Mouse (Mus musculus) hindbrain, embryonic 11.5 days (tissue): ENCODE results near the gene Scarb1. TPM values are rescaled to one million over a fixed set of nuclear protein-coding genes. Genes with fewer than 3 reads are reported as not detected.

Experiments
- ATAC-seq: fragments of 200-750 bp; cut with Nextera tagmentation; 2 replicates; pipeline ENCODE4 v1.8.0; 2017; ENCODE audit warnings: mild to moderate bottlenecking, moderate TSS enrichment, moderate library complexity; ENCODE audit not compliant: low FRiP score
- DNase-seq: peaks from one replicate; pipeline ENCODE4 v3.0.0-alpha.2; 2015; ENCODE audit warnings: low spot score
- H3K27ac ChIP-seq: fragments of 300-500 bp; sonication (generic); 2 replicates; pipeline ENCODE4 v1.5.1; 2014; ENCODE audit warnings: mild to moderate bottlenecking, low read depth, low read length
- H3K27me3 ChIP-seq: fragments of 300-500 bp; sonication (generic); 2 replicates; pipeline ENCODE4 v1.6.1; 2014; ENCODE audit warnings: mild to moderate bottlenecking, low read length, moderate library complexity, mixed read lengths; ENCODE audit not compliant: control insufficient read depth, insufficient read depth
- H3K36me3 ChIP-seq: fragments of 300-500 bp; sonication (generic); 2 replicates; pipeline ENCODE4 v1.6.1; 2014; ENCODE audit warnings: mild to moderate bottlenecking, low read length, moderate library complexity, mixed read lengths; ENCODE audit not compliant: control insufficient read depth, insufficient read depth
- H3K4me1 ChIP-seq: fragments of 300-500 bp; sonication (generic); replicated peaks from 2 replicates; pipeline ENCODE4 v1.6.1; 2014; ENCODE audit warnings: low read length, mixed read lengths; ENCODE audit not compliant: control insufficient read depth, insufficient read depth
- H3K4me2 ChIP-seq: fragments of 300-500 bp; sonication (generic); replicated peaks from 2 replicates; pipeline ENCODE4 v1.6.1; 2014; ENCODE audit warnings: mild to moderate bottlenecking, low read depth, low read length
- H3K4me3 ChIP-seq: fragments of 300-500 bp; sonication (generic); 2 replicates; pipeline ENCODE4 v1.5.1; 2014; ENCODE audit warnings: low read depth, low read length
- H3K9ac ChIP-seq: fragments of 300-500 bp; sonication (generic); 2 replicates; pipeline ENCODE4 v1.6.1; 2014; ENCODE audit warnings: low read depth, low read length
- H3K9me3 ChIP-seq: fragments of 300-500 bp; sonication (generic); 2 replicates; pipeline ENCODE4 v1.6.1; 2016; ENCODE audit warnings: low read length; ENCODE audit not compliant: control insufficient read depth
- WGBS: fragments of 180-500 bp; shearing (Covaris S2); extraction: QIAGEN DNeasy Blood & Tissue Kit; methylation state at CpG from one replicate; pipeline ENCODE4 v1.1.7; 2014; 5-methylcytosine and 5-hydroxymethylcytosine counted together
- polyA plus RNA-seq: library from polyadenylated mRNA; unstranded; fragments of >200 nt; fragmentation: Nextera tagmentation; extraction: Ambion mirVana; gene quantifications from 2 replicates; pipeline ENCODE4 v1.2.1, GENCODE M21; 2014

Gene Scarb1
- polyA plus RNA-seq, 1 experiment from 2014 or later = 20.4 TPM

DNA sequence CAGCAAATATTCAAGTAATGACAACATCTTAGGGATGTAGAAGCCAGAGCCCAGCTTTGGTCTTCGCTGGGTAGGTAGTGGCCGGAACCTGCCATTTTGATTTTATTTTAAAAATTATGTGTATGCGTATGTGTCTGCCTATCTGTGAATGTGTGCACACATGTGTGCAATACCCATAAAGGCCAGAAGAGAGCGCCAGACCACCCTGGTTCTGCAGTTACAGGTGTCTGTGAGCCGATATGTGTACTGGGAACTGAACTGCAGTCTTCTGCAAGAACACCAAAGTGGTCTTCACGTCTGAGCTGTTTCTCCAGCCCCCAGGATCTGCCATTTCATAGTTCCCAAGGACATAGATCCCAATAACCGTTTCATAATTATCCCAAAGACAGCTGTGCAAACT lies 71.1 kb downstream of the Scarb1 start:
- no peak overlapping the region for H3K9ac ChIP-seq
- ATAC-seq (no peak), DNase-seq (no peak)
- WGBS = 87% methylated on average over 7 of the region's 7 CpGs
- H3K4me1 ChIP-seq = no peaks in the 10 kb centered on the region; the same call in 1 of the 2 replicates
- no peak overlapping the region for H3K27ac ChIP-seq
- no peak overlapping the region for H3K4me3 ChIP-seq
- H3K4me2 ChIP-seq = no peak overlapping the region
- H3K9me3 ChIP-seq = no peaks in the 10 kb centered on the region
- no peaks in the 10 kb centered on the region for H3K36me3 ChIP-seq
- no peaks in the 10 kb centered on the region for H3K27me3 ChIP-seq

DNA sequence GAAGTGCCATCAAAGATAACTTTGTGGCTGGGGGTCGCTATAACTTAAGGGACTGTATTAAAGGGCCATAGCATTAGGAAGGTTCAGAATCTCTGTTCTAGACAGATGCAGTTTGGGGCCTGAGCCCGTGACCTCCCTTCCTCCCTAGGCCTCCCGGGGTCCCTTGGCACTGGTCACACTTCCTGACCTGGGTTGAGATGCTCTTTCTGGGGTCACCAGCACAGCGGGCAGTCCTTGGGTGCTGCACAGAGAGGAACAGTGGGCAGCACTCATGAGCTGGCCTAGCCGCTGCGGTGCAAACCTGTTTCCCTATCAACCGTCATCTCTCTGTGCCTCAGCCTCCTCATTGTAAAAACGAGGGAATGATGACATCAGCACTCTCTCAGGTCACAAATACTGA lies 71.5 kb downstream of the Scarb1 start:
- no peaks in the 10 kb centered on the region; the same call in 1 of the 2 replicates for H3K4me1 ChIP-seq
- no peak overlapping the region for H3K9ac ChIP-seq
- no peak overlapping the region for H3K27ac ChIP-seq
- no peak overlapping the region for H3K4me3 ChIP-seq
- H3K27me3 ChIP-seq = no peaks in the 10 kb centered on the region
- 88% methylated on average over 8 of the region's 8 CpGs for WGBS
- H3K4me2 ChIP-seq = no peak overlapping the region
- no peaks in the 10 kb centered on the region for H3K9me3 ChIP-seq
- no peaks in the 10 kb centered on the region for H3K36me3 ChIP-seq
- ATAC-seq (no peak), DNase-seq (no peak)

DNA sequence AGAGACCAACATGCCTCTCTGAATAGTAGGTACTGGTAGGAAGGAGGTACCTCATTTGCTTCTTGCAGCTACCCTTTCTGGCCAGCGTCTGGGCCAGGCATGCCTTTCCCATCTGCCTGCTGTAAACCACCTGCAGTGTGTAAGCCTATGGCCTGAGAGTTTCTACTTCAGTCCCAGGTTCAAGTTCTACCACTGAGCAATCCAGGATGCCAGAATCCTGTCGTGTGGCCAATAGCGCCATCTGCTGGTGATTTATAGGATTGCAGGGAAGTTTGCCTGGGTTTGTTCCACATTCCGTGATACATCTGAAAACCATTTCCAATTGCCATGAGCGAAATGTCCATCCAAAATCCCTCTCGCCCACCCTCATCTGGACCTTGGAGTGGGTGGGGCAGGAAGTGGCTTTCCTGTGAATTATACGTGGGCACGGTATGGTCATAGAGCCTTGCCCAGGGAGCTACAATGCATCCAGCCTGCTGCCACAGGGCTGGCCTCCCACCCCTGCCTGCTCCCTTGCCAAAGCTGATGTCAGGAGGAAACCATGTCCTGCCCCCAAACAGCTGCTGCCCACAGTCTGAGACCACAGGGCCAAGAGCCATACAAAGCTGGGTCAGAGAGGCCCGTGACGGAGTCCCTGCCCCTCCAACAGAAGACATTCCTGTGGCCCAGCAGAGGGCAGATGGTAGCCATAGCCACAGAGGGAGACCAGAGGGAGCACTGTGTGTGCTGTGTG lies 72.7 kb downstream of the Scarb1 start:
- peak; percentile 89 for DNase-seq
- ATAC-seq = no peak
- no peaks in the 10 kb centered on the region; the same call in 1 of the 2 replicates for H3K4me1 ChIP-seq
- H3K36me3 ChIP-seq = no peaks in the 10 kb centered on the region
- no peaks in the 10 kb centered on the region for H3K9me3 ChIP-seq
- peak overlapping the region; percentile 83 for H3K27ac ChIP-seq
- no peak overlapping the region for H3K4me3 ChIP-seq
- peak overlapping the region; percentile 5; the same call in 1 of the 2 replicates for H3K9ac ChIP-seq
- no peaks in the 10 kb centered on the region for H3K27me3 ChIP-seq
- WGBS = 12% methylated on average over 10 of the region's 10 CpGs
- no peak overlapping the region for H3K4me2 ChIP-seq

DNA sequence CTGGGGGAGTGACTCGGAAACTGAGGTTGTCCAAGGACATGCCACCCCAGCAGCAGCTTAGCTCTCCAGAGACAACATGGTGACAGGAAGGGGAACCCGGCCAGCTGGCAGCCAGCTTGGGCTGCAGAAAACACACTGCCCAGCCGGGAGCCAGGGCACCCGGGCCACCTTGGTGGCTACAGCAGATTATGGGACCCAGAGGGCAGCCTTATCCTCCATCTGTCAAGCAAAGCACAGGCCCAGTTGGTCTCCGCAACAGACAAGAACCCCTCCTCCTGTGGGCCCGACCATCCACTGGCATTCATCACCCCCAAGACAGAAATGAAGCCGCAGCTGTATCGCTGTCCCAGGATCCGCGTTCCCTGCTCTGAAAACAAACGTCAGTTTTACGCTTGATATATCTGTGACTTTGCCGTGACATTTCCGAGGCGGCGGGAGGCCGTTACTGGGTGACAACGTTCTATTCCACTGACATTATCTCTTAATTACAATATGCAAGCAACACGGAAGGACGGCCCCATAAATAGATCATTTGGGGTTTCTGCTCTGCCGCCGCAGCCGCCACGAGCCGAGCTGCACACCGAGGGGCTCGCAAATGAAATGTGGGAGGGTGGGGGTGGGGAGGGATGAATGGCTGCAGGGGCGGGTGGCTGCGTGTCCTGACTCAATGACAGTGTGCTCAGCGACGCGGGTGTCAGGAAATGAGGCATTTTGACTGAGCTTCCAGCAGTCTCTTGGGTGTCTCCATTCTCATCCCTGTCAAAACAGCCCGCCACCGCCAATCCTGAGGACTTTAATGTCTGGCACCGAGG lies 73.5 kb downstream of the Scarb1 start:
- peak; percentile 22; the same call in 1 of the 2 replicates for ATAC-seq
- H3K9me3 ChIP-seq = no peaks in the 10 kb centered on the region
- H3K4me3 ChIP-seq = no peak overlapping the region
- H3K36me3 ChIP-seq = no peaks in the 10 kb centered on the region
- no peaks in the 10 kb centered on the region for H3K27me3 ChIP-seq
- DNase-seq = peak; percentile 51
- no peak overlapping the region for H3K4me2 ChIP-seq
- no peaks in the 10 kb centered on the region; the same call in 1 of the 2 replicates for H3K4me1 ChIP-seq
- WGBS = 34% methylated on average over 35 of the region's 35 CpGs
- peak overlapping the region; percentile 83 for H3K27ac ChIP-seq
- peak overlapping the region; percentile 7; the same call in 1 of the 2 replicates for H3K9ac ChIP-seq

DNA sequence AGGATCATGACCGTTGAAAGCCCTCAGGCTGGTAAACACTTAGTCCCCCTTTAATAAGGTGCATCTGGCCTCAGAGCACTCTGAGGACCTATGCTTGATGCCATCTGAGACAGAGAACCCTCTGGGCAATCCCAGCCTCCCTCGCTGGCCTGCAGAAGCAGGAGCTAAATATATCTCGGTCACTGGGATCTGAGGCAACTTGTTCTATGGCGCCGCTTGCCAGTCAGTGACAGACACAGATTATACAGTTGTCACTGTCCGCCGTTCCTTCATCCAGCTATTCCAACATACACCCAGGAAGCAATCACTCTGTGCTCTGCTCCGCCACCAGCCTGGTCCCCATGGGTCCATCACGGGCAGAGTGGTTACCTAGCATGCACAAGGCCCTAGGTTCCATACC lies 74.8 kb downstream of the Scarb1 start:
- H3K27ac ChIP-seq = peak overlapping the region; percentile 25; the same call in 1 of the 2 replicates
- no peak for DNase-seq
- no peaks in the 10 kb centered on the region for H3K27me3 ChIP-seq

DNA sequence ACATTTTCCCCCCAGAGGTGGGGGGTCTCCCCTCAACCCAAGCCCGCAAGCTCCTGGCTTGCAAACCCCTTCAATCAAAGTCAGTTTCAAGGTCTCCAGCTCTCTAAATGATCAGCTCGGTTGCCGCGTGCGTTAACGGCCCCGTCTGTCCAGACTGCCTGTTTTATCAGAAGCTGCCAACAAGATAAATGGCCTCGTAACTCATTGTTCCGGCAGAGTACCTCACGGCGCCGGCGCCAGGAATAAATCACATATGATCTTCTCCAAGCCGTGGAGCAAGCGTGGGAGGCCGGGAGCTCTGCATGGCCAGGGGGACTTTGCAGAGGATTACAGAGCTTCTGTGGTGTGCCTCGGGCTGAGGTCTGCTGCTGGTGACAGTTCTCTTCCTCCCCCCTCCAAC lies 76.2 kb downstream of the Scarb1 start:
- peak; percentile 70 for DNase-seq
- Histone ChIP-seq H3K36me3 (no peaks in the 10 kb centered on the region), H3K4me3 (no peak overlapping the region), H3K27ac (peak overlapping the region; percentile 80), H3K9me3 (no peaks in the 10 kb centered on the region), H3K27me3 (no peaks in the 10 kb centered on the region), H3K4me2 (no peak overlapping the region), H3K9ac (no peak overlapping the region), H3K4me1 (no peaks in the 10 kb centered on the region; the same call in 1 of the 2 replicates)
- 49% methylated on average over 17 of the region's 17 CpGs for WGBS
- ATAC-seq = peak; percentile 17; the same call in 1 of the 2 replicates

More for the DNA sequence above, 74.8 kb downstream of the Scarb1 start:
- H3K4me3 ChIP-seq = no peak overlapping the region
- 79% methylated on average over 9 of the region's 9 CpGs for WGBS
- no peaks in the 10 kb centered on the region for H3K36me3 ChIP-seq
- no peak for ATAC-seq
- no peak overlapping the region for H3K9ac ChIP-seq
- H3K4me2 ChIP-seq = no peak overlapping the region
- H3K9me3 ChIP-seq = no peaks in the 10 kb centered on the region
- H3K4me1 ChIP-seq = no peaks in the 10 kb centered on the region; the same call in 1 of the 2 replicates

DNA sequence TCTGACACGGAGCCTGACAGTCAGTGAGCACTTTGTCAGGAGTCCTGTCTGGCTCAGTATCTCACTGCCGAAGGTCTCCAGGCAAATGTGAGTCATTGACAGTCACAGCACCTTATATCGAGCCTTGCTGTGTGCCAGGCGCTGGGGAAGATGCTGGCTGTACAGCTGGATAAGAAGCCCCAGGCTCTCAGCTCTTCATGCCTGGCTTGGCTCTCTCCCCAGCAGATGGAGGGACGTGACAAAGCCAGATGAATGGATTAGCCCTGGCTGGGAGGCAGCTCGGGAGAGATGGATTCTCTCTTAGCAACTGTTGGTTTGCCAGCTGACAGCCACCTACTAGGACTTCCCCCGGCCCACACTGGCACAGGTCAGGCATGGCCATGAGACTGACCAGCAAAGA lies 78.3 kb downstream of the Scarb1 start:
- H3K27ac ChIP-seq = peak overlapping the region; percentile 30; the same call in 1 of the 2 replicates
- H3K27me3 ChIP-seq = no peaks in the 10 kb centered on the region
- 0 out of 2 replicates have a peak, but pooled peaks have one; percentile 1 for ATAC-seq
- 55% methylated on average over 7 of the region's 7 CpGs for WGBS
- H3K4me2 ChIP-seq = no peak overlapping the region; the same call in 1 of the 2 replicates
- DNase-seq = no peak
- no peak overlapping the region for H3K9ac ChIP-seq
- H3K36me3 ChIP-seq = no peaks in the 10 kb centered on the region
- no peaks in the 10 kb centered on the region for H3K9me3 ChIP-seq
- H3K4me3 ChIP-seq = no peak overlapping the region
- no peaks in the 10 kb centered on the region; the same call in 1 of the 2 replicates for H3K4me1 ChIP-seq

DNA sequence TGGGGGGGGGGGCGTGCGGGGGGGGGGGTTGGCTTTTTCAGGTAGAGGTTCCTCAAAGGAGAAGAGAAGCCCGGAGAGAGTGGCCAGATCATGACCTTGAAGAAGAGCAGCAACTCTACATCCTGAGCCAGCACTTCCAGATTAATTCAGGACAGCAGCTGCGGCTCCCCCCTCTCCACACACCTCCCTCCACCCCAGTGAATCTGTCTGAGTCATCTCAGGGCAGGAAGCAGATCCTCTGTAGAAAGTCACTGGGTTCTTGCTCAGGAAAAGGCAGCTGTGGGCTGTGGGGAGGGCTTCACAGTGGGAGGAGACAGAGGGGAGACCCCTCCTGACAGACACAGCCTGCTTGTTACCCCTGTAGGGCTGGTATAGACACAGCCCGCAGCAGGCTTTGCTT lies 87.0 kb downstream of the Scarb1 start:
- no peak for ATAC-seq
- Histone ChIP-seq H3K4me1 (0 out of 2 replicates have a peak, but pooled peaks cover 2% of the 10 kb centered on the region), H3K9ac (no peak overlapping the region), H3K36me3 (no peaks in the 10 kb centered on the region), H3K4me2 (no peak overlapping the region), H3K27me3 (no peaks in the 10 kb centered on the region), H3K4me3 (no peak overlapping the region), H3K9me3 (no peaks in the 10 kb centered on the region), H3K27ac (no peak overlapping the region)
- DNase-seq = no peak
- WGBS = 71% methylated on average over 5 of the region's 5 CpGs
